Mouse (Mus musculus) forebrain, embryonic 15.5 days (tissue): ENCODE data around the gene Gabrd. TPM values are rescaled to one million over a fixed set of nuclear protein-coding genes. Genes with fewer than 3 reads are reported as not detected.

ENCODE experiments used
- ATAC-seq: fragments of 200-750 bp; cut with Nextera tagmentation; replicated peaks from 2 replicates; pipeline ENCODE4 v1.8.0; 2017; ENCODE audit warnings: mild to moderate bottlenecking, moderate TSS enrichment, moderate library complexity
- H3K27ac ChIP-seq: fragments of 300-500 bp; sonication (generic); replicated peaks from 2 replicates; pipeline ENCODE4 v1.5.1; 2015; ENCODE audit warnings: mild to moderate bottlenecking, inconsistent platforms
- H3K27me3 ChIP-seq: fragments of 300-500 bp; sonication (generic); 2 replicates; pipeline ENCODE4 v1.6.1; 2015; ENCODE audit warnings: inconsistent platforms
- H3K36me3 ChIP-seq: fragments of 300-500 bp; sonication (generic); 2 replicates; pipeline ENCODE4 v1.6.1; 2015; ENCODE audit warnings: mild to moderate bottlenecking, inconsistent platforms
- H3K4me1 ChIP-seq: fragments of 300-500 bp; sonication (generic); 2 replicates; pipeline ENCODE4 v1.6.1; 2015; ENCODE audit warnings: inconsistent platforms
- H3K4me2 ChIP-seq: fragments of 300-500 bp; sonication (generic); replicated peaks from 2 replicates; pipeline ENCODE4 v1.6.1; 2015; ENCODE audit warnings: mild to moderate bottlenecking, inconsistent platforms
- H3K4me3 ChIP-seq: fragments of 300-500 bp; sonication (generic); 2 replicates; pipeline ENCODE4 v1.5.1; 2015; ENCODE audit warnings: mild to moderate bottlenecking, inconsistent platforms
- H3K9ac ChIP-seq: fragments of 300-500 bp; sonication (generic); replicated peaks from 2 replicates; pipeline ENCODE4 v1.6.1; 2015; ENCODE audit warnings: mild to moderate bottlenecking, inconsistent platforms
- H3K9me3 ChIP-seq: fragments of 300-500 bp; sonication (generic); 2 replicates; pipeline ENCODE4 v1.6.1; 2016; ENCODE audit warnings: inconsistent platforms
- WGBS: fragments of 180-500 bp; shearing (Covaris S2); methylation state at CpG from one replicate; pipeline ENCODE4 v1.1.7; 2015; ENCODE audit warnings: mixed read lengths; 5-methylcytosine and 5-hydroxymethylcytosine counted together
- polyA plus RNA-seq: library from polyadenylated mRNA; unstranded; fragments of >200 nt; fragmentation: Nextera tagmentation; extraction: Ambion mirVana; gene quantifications from 2 replicates; pipeline ENCODE4 v1.2.1, GENCODE M21; 2015

Gabrd gene
- polyA plus RNA-seq, 1 experiment from 2014 or later, result 2.6 TPM

- H3K4me1 ChIP-seq, result peaks cover 7% of the 10 kb centered on the region
- peaks cover 33% of the 10 kb centered on the region for H3K27me3 ChIP-seq
- H3K27ac ChIP-seq, result no peak overlapping the region
- no peak for ATAC-seq
- H3K4me3 ChIP-seq, result no peak overlapping the region
- WGBS, result 91% methylated on average over 10 of the region's 10 CpGs
- no peak overlapping the region for H3K9ac ChIP-seq
- H3K9me3 ChIP-seq, result no peaks in the 10 kb centered on the region
- no peak overlapping the region for H3K4me2 ChIP-seq
- H3K36me3 ChIP-seq, result no peaks in the 10 kb centered on the region
Observed at GRCm38 (mm10) chr4:155356354-155356753, 41.6 kb downstream of the Gabrd start.

- Histone ChIP-seq H3K4me2 (no peak overlapping the region), H3K9me3 (no peaks in the 10 kb centered on the region), H3K36me3 (no peaks in the 10 kb centered on the region), H3K9ac (no peak overlapping the region), H3K4me3 (no peak overlapping the region), H3K27me3 (peaks cover 16% of the 10 kb centered on the region), H3K27ac (no peak overlapping the region), H3K4me1 (no peaks in the 10 kb centered on the region)
- WGBS, result 84% methylated on average over 7 of the region's 7 CpGs
- no peak for ATAC-seq
Observed at GRCm38 (mm10) chr4:155354546-155354945, 43.4 kb downstream of the Gabrd start.

GRCm38 (mm10) chr4:155354035-155354434, 43.9 kb downstream of the Gabrd start:
- WGBS, result 93% methylated on average over 6 of the region's 6 CpGs
- no peaks in the 10 kb centered on the region for H3K4me1 ChIP-seq
- H3K9ac ChIP-seq, result no peak overlapping the region
- no peak overlapping the region for H3K4me3 ChIP-seq
- no peak for ATAC-seq
- no peak overlapping the region for H3K4me2 ChIP-seq
- no peaks in the 10 kb centered on the region for H3K9me3 ChIP-seq
- H3K36me3 ChIP-seq, result no peaks in the 10 kb centered on the region
- peaks cover 11% of the 10 kb centered on the region; the same call in 1 of the 2 replicates for H3K27me3 ChIP-seq
- no peak overlapping the region for H3K27ac ChIP-seq

- Histone ChIP-seq H3K9me3 (no peaks in the 10 kb centered on the region), H3K36me3 (no peaks in the 10 kb centered on the region), H3K4me3 (no peak overlapping the region), H3K9ac (no peak overlapping the region), H3K27me3 (no peaks in the 10 kb centered on the region), H3K4me2 (no peak overlapping the region), H3K27ac (no peak overlapping the region), H3K4me1 (no peaks in the 10 kb centered on the region)
- no peak for ATAC-seq
- 78% methylated on average over 3 of the region's 3 CpGs for WGBS
Observed at GRCm38 (mm10) chr4:155352581-155352980, 45.3 kb downstream of the Gabrd start.

GRCm38 (mm10) chr4:155346350-155346749, 51.6 kb downstream of the Gabrd start:
- Histone ChIP-seq H3K27ac (peak overlapping the region; percentile 94), H3K4me3 (peak overlapping the region; percentile 64; the same call in 1 of the 2 replicates), H3K27me3 (no peaks in the 10 kb centered on the region), H3K9ac (no peak overlapping the region), H3K4me2 (no peak overlapping the region), H3K36me3 (no peaks in the 10 kb centered on the region), H3K9me3 (no peaks in the 10 kb centered on the region), H3K4me1 (peaks cover 26% of the 10 kb centered on the region)
- WGBS, result 91% methylated on average over 12 of the region's 12 CpGs
- no peak for ATAC-seq

- Histone ChIP-seq H3K4me1 (peaks cover 26% of the 10 kb centered on the region), H3K9me3 (no peaks in the 10 kb centered on the region), H3K27ac (peak overlapping the region; percentile 94), H3K27me3 (no peaks in the 10 kb centered on the region), H3K9ac (peak overlapping the region; percentile 86), H3K4me3 (peak overlapping the region; percentile 64), H3K4me2 (peak overlapping the region; percentile 72), H3K36me3 (no peaks in the 10 kb centered on the region)
- ATAC-seq, result peak; percentile 91
- under 1% methylated on average over 16 of the region's 16 CpGs for WGBS
Observed at GRCm38 (mm10) chr4:155345608-155345953, 52.3 kb downstream of the Gabrd start.

GRCm38 (mm10) chr4:155344716-155345607, 53.0 kb downstream of the Gabrd start:
- H3K36me3 ChIP-seq, result no peaks in the 10 kb centered on the region
- peaks cover 26% of the 10 kb centered on the region for H3K4me1 ChIP-seq
- H3K4me3 ChIP-seq, result peak overlapping the region; percentile 64
- no peaks in the 10 kb centered on the region for H3K27me3 ChIP-seq
- ATAC-seq, result peak; percentile 73
- peak overlapping the region; percentile 86 for H3K9ac ChIP-seq
- 4% methylated on average over 47 of the region's 47 CpGs for WGBS
- H3K27ac ChIP-seq, result peak overlapping the region; percentile 94
- peak overlapping the region; percentile 72 for H3K4me2 ChIP-seq
- no peaks in the 10 kb centered on the region for H3K9me3 ChIP-seq

GRCm38 (mm10) chr4:155344299-155344600, 53.7 kb downstream of the Gabrd start:
- Histone ChIP-seq H3K27me3 (no peaks in the 10 kb centered on the region), H3K27ac (peak overlapping the region; percentile 94), H3K9me3 (no peaks in the 10 kb centered on the region), H3K4me2 (peak overlapping the region; percentile 72), H3K9ac (peak overlapping the region; percentile 86), H3K4me3 (peak overlapping the region; percentile 64), H3K36me3 (no peaks in the 10 kb centered on the region), H3K4me1 (peaks cover 26% of the 10 kb centered on the region)
- no peak for ATAC-seq
- 41% methylated on average over 3 of the region's 3 CpGs for WGBS

- Histone ChIP-seq H3K4me2 (peak overlapping the region; percentile 72), H3K27ac (peak overlapping the region; percentile 94), H3K4me3 (peak overlapping the region; percentile 64), H3K9me3 (no peaks in the 10 kb centered on the region), H3K27me3 (no peaks in the 10 kb centered on the region), H3K4me1 (peaks cover 26% of the 10 kb centered on the region), H3K9ac (peak overlapping the region; percentile 86), H3K36me3 (no peaks in the 10 kb centered on the region)
- ATAC-seq, result no peak
- WGBS, result 79% methylated on average over 14 of the region's 14 CpGs
Observed at GRCm38 (mm10) chr4:155343415-155344298, 54.3 kb downstream of the Gabrd start.

GRCm38 (mm10) chr4:155336284-155337050, 61.4 kb downstream of the Gabrd start:
- Histone ChIP-seq H3K36me3 (no peaks in the 10 kb centered on the region), H3K4me1 (no peaks in the 10 kb centered on the region), H3K9ac (no peak overlapping the region), H3K27ac (no peak overlapping the region), H3K9me3 (no peaks in the 10 kb centered on the region), H3K4me3 (no peak overlapping the region), H3K27me3 (no peaks in the 10 kb centered on the region), H3K4me2 (no peak overlapping the region)
- 85% methylated on average over 12 of the region's 12 CpGs for WGBS
- no peak for ATAC-seq
